Mouse (Mus musculus) hindbrain, postnatal 0 days (tissue): Measurements from ENCODE around the gene D930020B18Rik. TPM values are rescaled to one million over a fixed set of nuclear protein-coding genes. Genes with fewer than 3 reads are reported as not detected.

Source experiments
- ATAC-seq: fragments of 200-750 bp; cut with Nextera tagmentation; 2 replicates; pipeline ENCODE4 v1.8.0; 2017; ENCODE audit warnings: mild to moderate bottlenecking, moderate TSS enrichment, moderate library complexity
- DNase-seq: peaks from one replicate; pipeline ENCODE4 v3.0.0-alpha.2; 2015; ENCODE audit warnings: low spot score
- H3K27ac ChIP-seq: fragments of 300-500 bp; sonication (generic); 2 replicates; pipeline ENCODE4 v1.5.1; 2014; ENCODE audit warnings: mild to moderate bottlenecking
- H3K27me3 ChIP-seq: fragments of 300-500 bp; sonication (generic); 2 replicates; pipeline ENCODE4 v1.6.1; 2014; ENCODE audit warnings: low read length, mixed read lengths; ENCODE audit not compliant: insufficient read depth
- H3K36me3 ChIP-seq: fragments of 300-500 bp; sonication (generic); 2 replicates; pipeline ENCODE4 v1.6.1; 2014; ENCODE audit warnings: low read length, mixed read lengths; ENCODE audit not compliant: insufficient read depth
- H3K4me1 ChIP-seq: fragments of 300-500 bp; sonication (generic); 2 replicates; pipeline ENCODE4 v1.6.1; 2014; ENCODE audit warnings: antibody characterized with exemption, low read length, mixed read lengths; ENCODE audit not compliant: insufficient read depth
- H3K4me2 ChIP-seq: fragments of 300-500 bp; sonication (generic); 2 replicates; pipeline ENCODE4 v1.6.1; 2014; ENCODE audit warnings: low read depth, mild to moderate bottlenecking, low read length, moderate library complexity, mixed read lengths
- H3K4me3 ChIP-seq: fragments of 300-500 bp; sonication (generic); 2 replicates; pipeline ENCODE4 v1.5.1; 2014; ENCODE audit warnings: low read length
- H3K9ac ChIP-seq: fragments of 300-500 bp; sonication (generic); replicated peaks from 2 replicates; pipeline ENCODE4 v1.6.1; 2014; ENCODE audit warnings: mild to moderate bottlenecking, low read length, moderate library complexity, mixed read lengths
- H3K9me3 ChIP-seq: fragments of 300-500 bp; sonication (generic); 2 replicates; pipeline ENCODE4 v1.6.1; 2016; ENCODE audit warnings: low read length, mixed read lengths
- CTCF ChIP-seq: IDR thresholded peaks from 2 replicates; pipeline ENCODE4 v1.5.1; 2016; ENCODE audit warnings: antibody characterized with exemption, control low read depth, low read depth
- WGBS: fragments of 180-500 bp; shearing (Covaris S2); extraction: QIAGEN DNeasy Blood & Tissue Kit; methylation state at CpG from one replicate; pipeline ENCODE4 v1.1.7; 2014; 5-methylcytosine and 5-hydroxymethylcytosine counted together
- polyA plus RNA-seq: library from polyadenylated mRNA; unstranded; fragments of >200 nt; fragmentation: Nextera tagmentation; extraction: Ambion mirVana; gene quantifications from 2 replicates; pipeline ENCODE4 v1.2.1, GENCODE M21; 2015
- total RNA-seq: library from RNA; depleted of rRNA; stranded (reverse); fragments of >200 nt; gene quantifications from 2 replicates; pipeline ENCODE4 v1.2.3, GENCODE M21; 2014

The D930020B18Rik gene
- total and polyA plus RNA-seq, 2 experiments from 2014 or later = 0.26 to 0.39 TPM

- 57% methylated on average over 4 of the region's 4 CpGs for WGBS
- ATAC-seq (no peak), DNase-seq (no peak)
- no peaks in the 10 kb centered on the region for H3K36me3 ChIP-seq
- no peaks in the 10 kb centered on the region for H3K4me1 ChIP-seq
- H3K4me2 ChIP-seq = no peak overlapping the region
- no peak for TF ChIP-seq CTCF
- H3K27me3 ChIP-seq = no peaks in the 10 kb centered on the region
- H3K4me3 ChIP-seq = no peak overlapping the region
- no peak overlapping the region for H3K27ac ChIP-seq
- H3K9ac ChIP-seq = no peak overlapping the region
- H3K9me3 ChIP-seq = no peaks in the 10 kb centered on the region
Observed at GRCm38 (mm10) chr10:121655907-121656306, 14.5 kb downstream of the D930020B18Rik start.

DNA sequence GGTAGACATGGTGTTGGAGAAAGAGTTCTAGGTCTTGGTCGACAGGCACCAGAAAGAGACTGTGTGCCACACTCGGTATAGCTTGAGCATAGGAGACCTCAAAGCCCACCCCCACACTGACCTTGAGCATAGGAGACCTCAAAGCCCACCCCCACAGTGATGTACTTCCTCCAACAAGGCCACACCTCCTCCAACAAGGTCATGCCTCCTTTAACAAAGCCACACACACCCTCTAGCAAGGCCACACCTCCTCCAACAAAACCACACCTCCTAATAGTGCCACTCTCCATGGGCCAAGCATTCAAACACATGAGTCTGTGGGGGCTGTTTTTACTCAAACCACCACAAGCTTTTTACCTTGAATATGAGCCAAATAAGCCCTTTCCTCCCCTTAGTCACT, 21.3 kb downstream of the D930020B18Rik start:
- H3K4me3 ChIP-seq = no peak overlapping the region
- H3K27ac ChIP-seq = no peak overlapping the region
- H3K9ac ChIP-seq = no peak overlapping the region
- TF ChIP-seq CTCF = no peak
- H3K36me3 ChIP-seq = no peaks in the 10 kb centered on the region
- 92% methylated on average over 2 of the region's 2 CpGs for WGBS
- H3K4me2 ChIP-seq = no peak overlapping the region
- H3K27me3 ChIP-seq = no peaks in the 10 kb centered on the region
- DNase-seq (no peak), ATAC-seq (no peak)
- no peaks in the 10 kb centered on the region for H3K9me3 ChIP-seq
- no peaks in the 10 kb centered on the region for H3K4me1 ChIP-seq

DNA sequence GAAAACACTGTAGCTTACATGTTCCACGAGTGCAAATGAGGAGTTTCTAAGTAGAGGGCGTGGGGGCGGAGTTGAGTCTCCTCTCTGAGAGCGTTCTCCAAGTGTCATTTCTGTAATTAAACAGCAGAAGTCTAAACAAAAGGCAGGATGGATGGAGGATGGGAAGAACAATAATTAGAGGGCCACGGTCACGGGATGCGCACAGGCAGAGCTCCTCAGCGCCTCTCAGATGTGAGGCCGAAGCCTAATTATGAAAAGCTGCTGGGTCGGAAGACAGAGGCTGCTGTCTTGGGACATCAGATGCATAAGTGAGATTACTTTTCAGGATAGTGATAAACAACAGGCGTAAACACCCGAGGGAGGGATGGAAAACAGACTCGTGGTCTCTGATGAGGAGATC, 22.2 kb downstream of the D930020B18Rik start:
- Histone ChIP-seq H3K4me3 (no peak overlapping the region), H3K4me1 (no peaks in the 10 kb centered on the region), H3K27me3 (no peaks in the 10 kb centered on the region), H3K9ac (no peak overlapping the region), H3K36me3 (no peaks in the 10 kb centered on the region), H3K27ac (no peak overlapping the region), H3K9me3 (no peaks in the 10 kb centered on the region), H3K4me2 (peak overlapping the region; percentile 22; the same call in 1 of the 2 replicates)
- DNase-seq (peak; percentile 20), ATAC-seq (no peak)
- 43% methylated on average over 13 of the region's 13 CpGs for WGBS
- peak; percentile 20; the same call in 1 of the 2 replicates for TF ChIP-seq CTCF

- Histone ChIP-seq H3K9ac (no peak overlapping the region), H3K4me2 (no peak overlapping the region), H3K4me1 (no peaks in the 10 kb centered on the region), H3K27me3 (no peaks in the 10 kb centered on the region), H3K27ac (no peak overlapping the region), H3K4me3 (no peak overlapping the region), H3K36me3 (no peaks in the 10 kb centered on the region), H3K9me3 (no peaks in the 10 kb centered on the region)
- no peak for TF ChIP-seq CTCF
- WGBS = 75% methylated on average over 8 of the region's 8 CpGs
- no peak for ATAC-seq
- no peak for DNase-seq
Observed at GRCm38 (mm10) chr10:121665631-121666145, 24.3 kb downstream of the D930020B18Rik start.

DNA sequence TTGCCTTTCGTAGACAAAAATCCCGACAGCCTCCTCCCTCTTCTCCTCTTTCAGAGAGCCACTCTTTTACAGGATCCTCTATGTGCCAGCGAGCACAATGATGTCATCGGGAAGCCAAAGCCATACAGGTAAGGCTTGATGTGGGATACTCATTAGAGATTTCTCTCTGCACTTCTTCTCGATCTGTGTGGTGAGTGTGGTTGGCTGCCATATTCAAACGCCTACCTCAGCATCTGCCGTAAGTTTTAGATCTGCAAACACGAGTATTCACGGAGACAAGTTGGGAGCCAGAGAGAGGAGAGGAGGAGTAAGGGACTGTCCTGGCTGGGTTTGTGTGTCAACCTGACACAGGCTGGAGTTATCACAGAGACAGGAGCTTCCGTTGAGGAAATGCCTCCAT, 27.7 kb downstream of the D930020B18Rik start:
- H3K36me3 ChIP-seq = no peaks in the 10 kb centered on the region
- no peaks in the 10 kb centered on the region for H3K27me3 ChIP-seq
- H3K9ac ChIP-seq = no peak overlapping the region
- no peak for ATAC-seq
- WGBS = 88% methylated on average over 10 of the region's 10 CpGs
- no peak overlapping the region for H3K4me2 ChIP-seq
- H3K9me3 ChIP-seq = no peaks in the 10 kb centered on the region
- no peak for DNase-seq
- H3K27ac ChIP-seq = no peak overlapping the region
- TF ChIP-seq CTCF = no peak
- no peak overlapping the region for H3K4me3 ChIP-seq
- no peaks in the 10 kb centered on the region for H3K4me1 ChIP-seq

DNA sequence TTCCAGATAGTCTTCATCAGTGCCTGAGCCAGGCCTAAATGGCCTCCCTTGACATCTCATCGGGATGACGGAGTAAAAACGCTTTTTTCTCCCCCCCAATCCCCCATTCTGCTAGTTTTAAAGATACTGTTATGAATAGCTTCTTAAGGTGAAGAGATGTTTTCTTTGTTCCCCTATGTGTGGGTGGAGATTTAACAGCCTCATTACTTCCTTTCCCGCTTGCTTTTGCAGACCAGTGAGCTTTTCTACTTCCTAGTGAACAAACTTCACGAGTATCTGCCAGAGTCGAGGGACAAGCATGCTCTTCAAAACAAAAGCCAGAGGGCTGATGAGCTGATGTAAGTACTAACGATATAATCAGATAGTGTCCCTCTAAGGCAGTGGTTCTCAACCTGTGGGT, 35.6 kb downstream of the D930020B18Rik start:
- Histone ChIP-seq H3K9ac (no peak overlapping the region), H3K36me3 (no peaks in the 10 kb centered on the region), H3K27ac (no peak overlapping the region), H3K27me3 (no peaks in the 10 kb centered on the region), H3K4me3 (no peak overlapping the region), H3K9me3 (no peaks in the 10 kb centered on the region), H3K4me1 (no peaks in the 10 kb centered on the region), H3K4me2 (no peak overlapping the region)
- 66% methylated on average over 7 of the region's 7 CpGs for WGBS
- DNase-seq (no peak), ATAC-seq (no peak)
- TF ChIP-seq CTCF = no peak

DNA sequence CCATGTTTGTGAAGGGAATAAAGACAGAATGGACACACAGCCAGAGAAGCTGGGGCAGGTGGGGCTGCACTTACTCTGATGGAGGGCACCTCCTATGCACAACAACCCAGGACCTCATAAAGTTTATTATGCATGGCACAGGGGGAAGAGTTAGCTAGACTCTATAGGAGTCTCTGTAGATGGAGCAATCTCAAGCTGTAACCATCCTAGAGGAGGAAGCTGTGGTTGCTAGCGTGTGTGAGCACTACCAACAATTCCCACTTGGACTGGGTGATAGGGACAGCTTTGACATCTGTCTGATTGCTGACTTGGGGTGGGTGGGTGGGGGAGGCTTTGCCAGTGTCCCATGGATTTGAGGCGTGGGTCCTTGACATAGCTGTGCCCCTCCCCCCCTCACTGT, 39.5 kb downstream of the D930020B18Rik start:
- Histone ChIP-seq H3K36me3 (no peaks in the 10 kb centered on the region), H3K4me3 (no peak overlapping the region), H3K27me3 (no peaks in the 10 kb centered on the region), H3K27ac (no peak overlapping the region), H3K4me2 (no peak overlapping the region), H3K9me3 (no peaks in the 10 kb centered on the region), H3K9ac (no peak overlapping the region), H3K4me1 (no peaks in the 10 kb centered on the region)
- no peak for ATAC-seq
- 96% methylated on average over 2 of the region's 2 CpGs for WGBS
- TF ChIP-seq CTCF = no peak
- DNase-seq = no peak
